Mouse (Mus musculus) activated CD4-positive, CD25-positive, alpha-beta regulatory T cell, adult 4 months (primary cell): ENCODE data around the gene Ndfip2. TPM values are rescaled to one million over a fixed set of nuclear protein-coding genes. Genes with fewer than 3 reads are reported as not detected.

Experiments
- polyA plus RNA-seq, 2 experiments: library from polyadenylated mRNA; unstranded; fragments of 100-300 nt; shearing (Covaris generic); gene quantifications; one replicate each; pipeline ENCODE4 v1.2.1; 2017

Gene Ndfip2
- polyA plus RNA-seq, 2 experiments from 2014 or later, result 45.1 to 51.6 TPM

Other genes starting within 250 kb of the Ndfip2 start
- 10 to 100 TPM; 36.3 to 44.9 TPM for gene Rbm26, start 81.2 kb upstream of the Ndfip2 start, polyA plus RNA-seq